8 mouse cellular contexts compared by ENCODE assay signal in the genomic region with DNA sequence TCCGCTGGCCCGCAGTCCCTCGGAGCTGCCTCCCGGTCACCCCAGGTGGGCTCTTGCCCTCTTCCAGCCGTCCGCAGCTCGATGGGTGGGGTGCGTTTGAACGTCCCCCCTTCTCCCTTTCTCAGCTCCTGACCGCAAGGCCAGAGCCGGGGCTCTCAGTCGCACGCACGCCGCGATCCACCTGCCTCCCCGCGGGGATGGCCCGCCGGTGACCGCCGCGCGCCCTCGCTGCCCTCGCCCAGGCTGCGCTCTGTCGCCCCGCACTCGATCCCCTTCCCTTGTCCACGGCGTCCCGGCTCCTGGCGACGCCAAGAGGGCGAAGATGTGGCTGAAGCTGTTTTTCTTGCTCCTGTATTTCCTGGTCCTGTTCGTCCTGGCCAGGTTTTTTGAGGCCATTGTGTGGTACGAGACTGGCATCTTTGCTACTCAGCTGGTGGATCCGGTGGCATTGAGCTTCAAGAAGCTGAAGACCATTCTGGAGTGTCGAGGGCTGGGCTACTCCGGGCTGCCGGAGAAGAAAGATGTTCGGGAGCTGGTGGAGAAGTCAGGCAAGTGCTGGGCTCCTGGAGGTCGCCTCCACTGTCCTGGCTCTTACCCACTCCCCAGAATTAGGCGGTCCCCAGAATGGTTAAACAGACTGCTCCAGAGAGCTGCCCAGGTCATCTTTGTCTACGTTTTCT. TPM values are rescaled to one million over a fixed set of nuclear protein-coding genes. Genes with fewer than 3 reads are reported as not detected.
DNase-seq lines count a peak whose midpoint lies in the region; ATAC-seq and TF ChIP-seq lines count a peak whose summit lies in the region.

No protein-coding gene starts in this region.

- no peak for TF ChIP-seq CTCF in heart, adult 2 months (IDR thresholded peaks at IDR 0.05)

- no peak for TF ChIP-seq POLR2A in heart, adult 2 months (IDR thresholded peaks at IDR 0.05; ENCODE audit: insufficient read depth, low read depth, low read length)

- DNase-seq in adrenal gland, postnatal 10 days = peak; percentile 73
- DNase-seq in embryo, embryonic 11.5 days (ENCODE audit: low read depth, low spot score) = peak; percentile 23
- peak in 1 of 2 experiments; percentile 71 for DNase-seq in heart, adult 2 months
- DNase-seq in kidney, adult 9 months = peak; percentile 46
- peak; percentile 79 for DNase-seq in liver, embryonic 11.5 days (ENCODE audit: low spot score)

- peak; percentile 33 for ATAC-seq in CD4-positive, CD25-positive, alpha-beta regulatory T cell, adult 4 months
- peak; percentile 40 for ATAC-seq in liver, embryonic 11.5 days (replicated peaks; ENCODE audit: low FRiP score)
- ATAC-seq in monocyte, adult 5-6 weeks (replicated peaks; ENCODE audit: insufficient number of reproducible peaks, low FRiP score, low TSS enrichment, poor library complexity, severe bottlenecking) = peak; percentile 33
- ATAC-seq in stomach, embryonic 16.5 days (ENCODE audit: insufficient read depth, low FRiP score) = peak; percentile 26

- no peak for TF ChIP-seq EP300 in heart, adult 2 months (IDR thresholded peaks at IDR 0.05; ENCODE audit: insufficient read depth, low read depth, low read length)

- no peaks in the 10 kb centered on the region for H3K27me3 ChIP-seq in heart, adult 2 months (ENCODE audit: control insufficient read depth, insufficient read depth, low read length)
- no peaks in the 10 kb centered on the region for H3K27me3 ChIP-seq in liver, embryonic 11.5 days (replicated peaks; ENCODE audit: control insufficient read depth, insufficient read depth, low read length)
- no peaks in the 10 kb centered on the region for H3K27me3 ChIP-seq in stomach, embryonic 16.5 days (ENCODE audit: control insufficient read depth, insufficient read depth, low read length)

- peaks cover 3% of the 10 kb centered on the region for H3K4me1 ChIP-seq in heart, adult 2 months (ENCODE audit: control insufficient read depth, insufficient read depth, low read length)
- peaks cover 13% of the 10 kb centered on the region for H3K4me1 ChIP-seq in liver, embryonic 11.5 days (replicated peaks; ENCODE audit: control insufficient read depth, insufficient read depth, low read length)
- peaks cover 4% of the 10 kb centered on the region; the same call in 1 of the 2 replicates for H3K4me1 ChIP-seq in stomach, embryonic 16.5 days (ENCODE audit: control insufficient read depth, insufficient read depth, low read length)

- peaks cover 22% of the 10 kb centered on the region for H3K36me3 ChIP-seq in heart, adult 2 months (ENCODE audit: control insufficient read depth, insufficient read depth, low read length)
- no peaks in the 10 kb centered on the region; the same call in 1 of the 2 replicates for H3K36me3 ChIP-seq in liver, embryonic 11.5 days (ENCODE audit: control insufficient read depth, insufficient read depth, low read length)
- H3K36me3 ChIP-seq in stomach, embryonic 16.5 days (ENCODE audit: control insufficient read depth, insufficient read depth, low read length) = no peaks in the 10 kb centered on the region

- peak overlapping the region; percentile 96 for H3K9ac ChIP-seq in heart, adult 2 months (ENCODE audit: low read depth, low read length)
- peak overlapping the region; percentile 92 for H3K9ac ChIP-seq in liver, embryonic 11.5 days (ENCODE audit: low read depth, low read length)
- H3K9ac ChIP-seq in stomach, embryonic 16.5 days (ENCODE audit: low read length) = peak overlapping the region; percentile 99

- no peaks in the 10 kb centered on the region for H3K79me2 ChIP-seq in heart, adult 2 months (replicated peaks; ENCODE audit: control insufficient read depth, insufficient read depth, low read length)

- H3K9me3 ChIP-seq in liver, embryonic 11.5 days (ENCODE audit: control insufficient read depth, low read length) = no peaks in the 10 kb centered on the region
- no peaks in the 10 kb centered on the region for H3K9me3 ChIP-seq in stomach, embryonic 16.5 days (replicated peaks; ENCODE audit: control insufficient read depth, low read length)

- intact Hi-C loops in heart, adult 2 months (cut with DNase I) = loop anchor here (2.0 to 5.0 kb wide), 2 partner anchors 138 to 222 kb away; a partner anchor contains a TSS

- under 1% methylated on average over 45 of the region's 46 CpGs for WGBS in heart, adult 2 months
- under 1% methylated on average over 46 of the region's 46 CpGs for WGBS in liver, embryonic 11.5 days
- WGBS in stomach, embryonic 16.5 days = under 1% methylated on average over 46 of the region's 46 CpGs

- H3K4me2 ChIP-seq in liver, embryonic 11.5 days = peak overlapping the region; percentile 92
- H3K4me2 ChIP-seq in stomach, embryonic 16.5 days (ENCODE audit: low read depth, low read length) = peak overlapping the region; percentile 70

- H3K4me3 ChIP-seq in heart, adult 2 months = peak overlapping the region; percentile 84
- peak overlapping the region; percentile 84 for H3K4me3 ChIP-seq in liver, embryonic 11.5 days (ENCODE audit: low read depth, low read length)
- peak overlapping the region; percentile 90 for H3K4me3 ChIP-seq in stomach, embryonic 16.5 days (replicated peaks; ENCODE audit: low read length)

- H3K27ac ChIP-seq in heart, adult 2 months = peak overlapping the region; percentile 98
- peak overlapping the region; percentile 93 for H3K27ac ChIP-seq in liver, embryonic 11.5 days (ENCODE audit: low read depth, low read length)
- H3K27ac ChIP-seq in stomach, embryonic 16.5 days (ENCODE audit: low read length) = peak overlapping the region; percentile 98

RNA-seq across cellular contexts. Expression of a gene that starts 0.8 kb away (rescaled TPM):
- polyA plus RNA-seq in CD4-positive, CD25-positive, alpha-beta regulatory T cell, adult 4 months (2017; shearing (Covaris generic)) = 1 to 10 TPM; 2.9 to 5.7 TPM
- total RNA-seq in adrenal gland, postnatal 10 days (2021) = 10 to 100 TPM; 29.9 to 32.3 TPM
- 10 to 100 TPM; 20.8 to 26.7 TPM for total RNA-seq in heart, adult 2 months (2021)
- 7.6 and 12.1 TPM in 2 replicates for polyA plus RNA-seq in heart, adult 2 months (2012; rRNA removed)
- polyA plus RNA-seq in liver, embryonic 11.5 days (2014; fragmentation: Nextera tagmentation; extraction: Ambion mirVana) = 13.6 and 13.7 TPM in 2 replicates
- 42.9 to 54.1 TPM (median 53.0 TPM) in 3 replicates for total RNA-seq in monocyte, adult 5-6 weeks (2017)
- 8.1 and 9.2 TPM in 2 replicates for polyA plus RNA-seq in stomach, embryonic 16.5 days (2015; fragmentation: Nextera tagmentation; extraction: Ambion mirVana)

RNA-seq across cellular contexts. Expression of a gene that starts 49.1 kb away (rescaled TPM):
- polyA plus RNA-seq in CD4-positive, CD25-positive, alpha-beta regulatory T cell, adult 4 months (2017; shearing (Covaris generic)) = 100 to 1,000 TPM in 1 of 2 experiments, 10 to 100 TPM in 1; 73.3 to 112 TPM
- 100 to 1,000 TPM in 1 of 2 experiments, 10 to 100 TPM in 1; 85.8 to 101 TPM for total RNA-seq in adrenal gland, postnatal 10 days (2021)
- 10 to 100 TPM; 45.7 to 59.0 TPM for total RNA-seq in heart, adult 2 months (2021)
- 34.4 and 56.7 TPM in 2 replicates for polyA plus RNA-seq in heart, adult 2 months (2012; rRNA removed)
- 48.2 and 54.3 TPM in 2 replicates for polyA plus RNA-seq in liver, embryonic 11.5 days (2014; fragmentation: Nextera tagmentation; extraction: Ambion mirVana)
- total RNA-seq in monocyte, adult 5-6 weeks (2017) = 186 to 287 TPM (median 285 TPM) in 3 replicates
- polyA plus RNA-seq in stomach, embryonic 16.5 days (2015; fragmentation: Nextera tagmentation; extraction: Ambion mirVana) = 75.1 and 81.0 TPM in 2 replicates

RNA-seq across cellular contexts. Expression of a gene that starts 54.0 kb away (rescaled TPM):
- polyA plus RNA-seq in CD4-positive, CD25-positive, alpha-beta regulatory T cell, adult 4 months (2017; shearing (Covaris generic)) = 10 to 100 TPM; 11.6 to 18.4 TPM
- total RNA-seq in adrenal gland, postnatal 10 days (2021) = 10 to 100 TPM; 68.7 to 74.1 TPM
- 10 to 100 TPM; 67.6 to 78.1 TPM for total RNA-seq in heart, adult 2 months (2021)
- 28.2 and 56.9 TPM in 2 replicates for polyA plus RNA-seq in heart, adult 2 months (2012; rRNA removed)
- 9.4 and 10.0 TPM in 2 replicates for polyA plus RNA-seq in liver, embryonic 11.5 days (2014; fragmentation: Nextera tagmentation; extraction: Ambion mirVana)
- total RNA-seq in monocyte, adult 5-6 weeks (2017) = 50.1 to 58.5 TPM (median 56.7 TPM) in 3 replicates
- 9.5 and 10.1 TPM in 2 replicates for polyA plus RNA-seq in stomach, embryonic 16.5 days (2015; fragmentation: Nextera tagmentation; extraction: Ambion mirVana)
